Mouse (Mus musculus) liver, embryonic 16.5 days (tissue): ENCODE measurements around the gene Tmprss9. TPM values are rescaled to one million over a fixed set of nuclear protein-coding genes. Genes with fewer than 3 reads are reported as not detected.

Experiments used
- ATAC-seq: fragments of 200-750 bp; cut with Nextera tagmentation; 2 replicates; pipeline ENCODE4 v1.8.0; 2017; ENCODE audit warnings: low read depth, mild to moderate bottlenecking, moderate number of reproducible peaks, moderate library complexity
- H3K27ac ChIP-seq: fragments of 300-500 bp; sonication (generic); 2 replicates; pipeline ENCODE4 v1.5.1; 2014; ENCODE audit warnings: mild to moderate bottlenecking, low read length
- H3K27me3 ChIP-seq: fragments of 300-500 bp; sonication (generic); 2 replicates; pipeline ENCODE4 v1.6.1; 2014; ENCODE audit warnings: low read depth, low read length, mixed read lengths; ENCODE audit not compliant: control insufficient read depth, insufficient read depth
- H3K36me3 ChIP-seq: fragments of 300-500 bp; sonication (generic); 2 replicates; pipeline ENCODE4 v1.6.1; 2014; ENCODE audit warnings: mild to moderate bottlenecking; ENCODE audit not compliant: control insufficient read depth, insufficient read depth
- H3K4me1 ChIP-seq: fragments of 300-500 bp; sonication (generic); 2 replicates; pipeline ENCODE4 v1.6.1; 2014; ENCODE audit warnings: low read depth, low read length, mixed read lengths; ENCODE audit not compliant: control insufficient read depth
- H3K4me2 ChIP-seq: fragments of 300-500 bp; sonication (generic); 2 replicates; pipeline ENCODE4 v1.6.1; 2014; ENCODE audit warnings: low read depth, low read length, mixed read lengths
- H3K4me3 ChIP-seq: fragments of 300-500 bp; sonication (generic); 2 replicates; pipeline ENCODE4 v1.5.1; 2014; ENCODE audit warnings: low read depth, mild to moderate bottlenecking, low read length
- H3K9ac ChIP-seq: fragments of 300-500 bp; sonication (generic); 2 replicates; pipeline ENCODE4 v1.6.1; 2014; ENCODE audit warnings: low read depth, low read length
- H3K9me3 ChIP-seq: fragments of 300-500 bp; sonication (generic); replicated peaks from 2 replicates; pipeline ENCODE4 v1.6.1; 2016; ENCODE audit warnings: low read length; ENCODE audit not compliant: control insufficient read depth
- WGBS: fragments of 180-500 bp; shearing (Covaris S2); extraction: QIAGEN DNeasy Blood & Tissue Kit; methylation state at CpG from one replicate; pipeline ENCODE4 v1.1.7; 2014; ENCODE audit not compliant: insufficient replicate concordance; 5-methylcytosine and 5-hydroxymethylcytosine counted together
- microRNA counts: library from miRNA; unstranded; fragments of <30 nt; microRNA quantifications from one replicate; lab custom pipeline; 2016
- microRNA-seq: library from miRNA; unstranded; fragments of <30 nt; microRNA quantifications from one replicate; pipeline ENCODE4, GENCODE M21; 2016
- polyA plus RNA-seq: library from polyadenylated mRNA; unstranded; fragments of >200 nt; fragmentation: Nextera tagmentation; extraction: Ambion mirVana; gene quantifications from 2 replicates; pipeline ENCODE4 v1.2.1, GENCODE M21; 2015

Gene Tmprss9
- polyA plus RNA-seq, 1 experiment from 2014 or later = 0.04 TPM

DNA sequence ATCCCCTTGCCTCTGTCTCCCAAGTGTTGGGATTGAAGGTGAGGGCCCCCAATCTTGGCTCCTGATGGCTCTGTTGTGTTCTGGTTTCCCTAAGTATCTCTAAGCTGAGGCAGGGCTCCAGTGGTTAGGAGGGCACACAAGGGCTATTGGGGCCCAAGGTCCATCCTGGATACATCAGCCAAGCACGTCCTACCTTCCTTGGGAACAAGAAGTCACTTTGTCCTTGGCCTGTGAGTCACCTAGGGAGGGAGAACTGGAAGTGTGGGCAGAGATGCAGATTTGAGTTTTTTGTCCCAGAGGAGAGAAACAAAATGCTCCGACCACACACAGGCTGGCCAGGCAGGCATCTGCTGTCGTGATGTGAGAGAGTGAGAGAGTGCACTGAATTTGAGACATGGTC, 77.4 kb downstream of the Tmprss9 start:
- H3K4me3 ChIP-seq = no peak overlapping the region
- H3K9me3 ChIP-seq = no peaks in the 10 kb centered on the region
- no peak overlapping the region for H3K9ac ChIP-seq
- H3K4me2 ChIP-seq = no peak overlapping the region
- no peak for ATAC-seq
- 45% methylated on average over 3 of the region's 3 CpGs for WGBS
- H3K36me3 ChIP-seq = no peaks in the 10 kb centered on the region
- peaks cover 8% of the 10 kb centered on the region for H3K4me1 ChIP-seq
- no peaks in the 10 kb centered on the region for H3K27me3 ChIP-seq
- no peak overlapping the region for H3K27ac ChIP-seq

MicroRNAs within 50 kb of the gene (microRNA counts, 519-probe panel; counts per million panel counts)
- 60.7 counts per million for microRNA mmu-miR-1982 (lab: Ali Mortazavi, UCI)

Small RNAs within 50 kb of the gene (microRNA-seq; reads per million reads assigned to microRNA genes)
- gene Mir1982 = 2.2 reads per million

Other genes starting within 250 kb of the Tmprss9 start
- gene Csnk1g2, start 249.0 kb upstream of the Tmprss9 start, polyA plus RNA-seq = 5.0 and 9.8 TPM in 2 replicates
- gene Btbd2, start 214.8 kb upstream of the Tmprss9 start, polyA plus RNA-seq = 2.8 and 5.1 TPM in 2 replicates
- gene Mknk2, start 193.7 kb upstream of the Tmprss9 start, polyA plus RNA-seq = 41.5 and 54.4 TPM in 2 replicates
- gene Mob3a, start 169.9 kb upstream of the Tmprss9 start, polyA plus RNA-seq = 26.1 and 27.4 TPM in 2 replicates
- 9.3 and 10.4 TPM in 2 replicates for gene Izumo4, start 169.7 kb upstream of the Tmprss9 start, polyA plus RNA-seq
- gene Ap3d1, start 129.6 kb upstream of the Tmprss9 start, polyA plus RNA-seq = 20.9 and 21.2 TPM in 2 replicates
- gene Dot1l, start 116.6 kb upstream of the Tmprss9 start, polyA plus RNA-seq = 6.0 and 7.5 TPM in 2 replicates
- 23.4 and 30.1 TPM in 2 replicates for gene Sf3a2, start 73.7 kb upstream of the Tmprss9 start, polyA plus RNA-seq
- gene Plekhj1, start 73.2 kb upstream of the Tmprss9 start, polyA plus RNA-seq = 61.4 and 64.7 TPM in 2 replicates
- 0.08 TPM in 1 of 2 replicates, not detected in the other for gene Amh, start 66.6 kb upstream of the Tmprss9 start, polyA plus RNA-seq
- gene Jsrp1, start 58.4 kb upstream of the Tmprss9 start, polyA plus RNA-seq = 0.54 and 1.2 TPM in 2 replicates
- 1,363 and 1,382 TPM in 2 replicates for gene Oaz1, start 45.2 kb upstream of the Tmprss9 start, polyA plus RNA-seq
- gene Lingo3, start 27.8 kb upstream of the Tmprss9 start, polyA plus RNA-seq = not detected in 2 replicates
- 92.5 and 108 TPM in 2 replicates for gene Lsm7, start 16.6 kb upstream of the Tmprss9 start, polyA plus RNA-seq
- gene Sppl2b, start 16.6 kb upstream of the Tmprss9 start, polyA plus RNA-seq = 60.4 and 65.3 TPM in 2 replicates
- 151 and 160 TPM in 2 replicates for gene Timm13, start 29.1 kb downstream of the Tmprss9 start, polyA plus RNA-seq
- gene Lmnb2, start 46.4 kb downstream of the Tmprss9 start, polyA plus RNA-seq = 10.3 TPM in 2 replicates
- 4.0 and 5.0 TPM in 2 replicates for gene Gadd45b, start 58.2 kb downstream of the Tmprss9 start, polyA plus RNA-seq
- gene Gng7, start 143.1 kb downstream of the Tmprss9 start, polyA plus RNA-seq = 0.36 and 0.44 TPM in 2 replicates
- not detected in 2 replicates for gene Diras1, start 153.8 kb downstream of the Tmprss9 start, polyA plus RNA-seq
- 5.5 TPM in 2 replicates for gene Slc39a3, start 165.6 kb downstream of the Tmprss9 start, polyA plus RNA-seq
- gene Sgta, start 188.3 kb downstream of the Tmprss9 start, polyA plus RNA-seq = 55.3 and 57.3 TPM in 2 replicates
- gene Thop1, start 198.2 kb downstream of the Tmprss9 start, polyA plus RNA-seq = 15.5 and 16.6 TPM in 2 replicates
- 39.9 and 45.9 TPM in 2 replicates for gene Creb3l3, start 227.0 kb downstream of the Tmprss9 start, polyA plus RNA-seq
- gene Map2k2, start 234.1 kb downstream of the Tmprss9 start, polyA plus RNA-seq = 93.8 and 100 TPM in 2 replicates